Mouse (Mus musculus) gastrocnemius, adult 18-20 months (tissue): Measurements from ENCODE around the gene Tldc2. TPM values are rescaled to one million over a fixed set of nuclear protein-coding genes. Genes with fewer than 3 reads are reported as not detected.

Experiments
- DNase-seq: peaks from one replicate; pipeline ENCODE4 v3.0.0; 2021; ENCODE audit warnings: low spot score
- long read RNA-seq, 2 experiments: library from polyadenylated mRNA; stranded (forward); transcript quantifications; one replicate each; pipeline ENCODE4 v2.0.0; 2021
- total RNA-seq, 2 experiments: library from RNA; stranded (reverse); gene quantifications; 2 replicates each; pipeline ENCODE4 v1.2.3; 2021

Gene Tldc2
- not detected for total RNA-seq
- long read RNA-seq, experiment 1: 0 reads
- long read RNA-seq, experiment 2: 0 reads

DNA sequence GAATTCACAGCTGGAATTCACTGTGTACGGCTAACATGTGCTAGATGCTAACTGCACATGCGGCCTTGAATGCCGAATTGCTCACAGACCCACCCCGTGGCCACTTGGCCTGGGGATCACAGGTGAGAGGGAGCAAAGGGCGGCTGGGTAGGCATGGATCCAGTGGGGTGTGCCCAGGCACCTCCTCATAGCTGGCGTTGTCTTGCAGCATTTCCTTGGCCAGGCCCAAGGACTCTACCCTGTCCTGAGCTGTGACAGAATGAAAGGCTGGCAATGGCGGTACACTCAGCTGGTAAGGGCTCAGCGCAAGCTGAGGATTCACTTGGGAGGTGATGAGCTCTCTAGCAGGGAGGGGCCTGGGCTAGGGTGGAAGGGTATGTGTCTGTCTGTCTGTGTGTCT is at the start of gene Tldc2:
Tldc2 (plus strand) TSS at position 260 of the 400 bp plus-strand sequence.
- DNase-seq: no peak

DNA sequence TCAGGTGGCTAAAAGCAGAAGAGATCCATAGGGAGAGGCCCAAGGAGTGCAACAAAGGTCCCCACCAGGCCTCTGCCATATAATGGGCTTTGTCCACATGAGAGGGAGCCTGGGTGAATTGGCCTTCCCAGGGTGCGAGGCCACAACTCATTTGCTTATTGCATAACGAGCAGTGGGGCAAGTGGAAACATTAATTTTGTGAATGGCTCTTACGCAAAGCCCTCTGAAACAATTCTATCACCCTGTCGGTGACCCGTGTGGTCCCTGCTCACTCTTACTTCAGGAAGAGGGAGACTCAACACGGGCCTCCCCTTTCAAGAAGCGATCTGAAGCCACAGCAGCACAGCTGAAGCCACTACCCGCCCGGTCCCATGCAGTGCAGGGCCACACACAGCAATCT is 49.6 kb upstream of the Tldc2 start:
- DNase-seq: no peak

DNA sequence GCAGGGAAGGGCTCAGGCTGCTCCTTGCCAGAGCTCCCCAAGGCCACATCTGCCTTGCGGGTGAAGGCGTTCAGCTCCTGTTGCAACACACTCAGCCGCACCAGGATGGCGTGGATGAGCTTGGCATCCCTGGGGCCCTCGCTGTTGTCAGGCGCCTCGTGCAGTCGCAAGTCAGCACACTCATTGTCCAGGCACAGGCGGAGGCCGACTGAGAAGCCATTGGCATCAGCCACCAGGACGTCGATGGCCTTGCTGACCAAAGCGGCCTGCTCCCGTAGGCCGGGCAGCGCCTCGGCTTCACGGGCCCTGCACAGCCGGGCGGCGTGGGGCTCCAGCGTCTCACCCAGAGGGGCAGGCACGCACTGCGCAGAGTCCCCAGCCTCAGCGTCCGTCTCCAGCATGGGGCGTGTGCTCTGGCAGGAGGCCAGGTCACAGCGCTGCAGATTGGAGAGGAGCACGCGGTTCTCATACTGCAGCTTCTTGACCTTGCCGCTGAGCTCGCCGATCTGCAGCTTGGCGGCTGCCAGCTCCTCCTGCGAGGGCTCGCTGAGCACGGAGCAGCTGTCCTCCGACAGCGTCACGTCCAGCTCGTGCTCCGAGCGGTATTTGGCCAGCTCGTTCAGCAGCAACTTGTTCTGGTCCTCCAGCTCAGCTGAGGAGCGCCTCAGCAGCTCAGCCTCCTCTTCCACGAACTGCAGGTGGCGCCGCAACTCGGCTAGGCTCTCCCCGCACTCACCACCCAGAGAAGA is 46.8 kb upstream of the Tldc2 start:
- no peak for DNase-seq

DNA sequence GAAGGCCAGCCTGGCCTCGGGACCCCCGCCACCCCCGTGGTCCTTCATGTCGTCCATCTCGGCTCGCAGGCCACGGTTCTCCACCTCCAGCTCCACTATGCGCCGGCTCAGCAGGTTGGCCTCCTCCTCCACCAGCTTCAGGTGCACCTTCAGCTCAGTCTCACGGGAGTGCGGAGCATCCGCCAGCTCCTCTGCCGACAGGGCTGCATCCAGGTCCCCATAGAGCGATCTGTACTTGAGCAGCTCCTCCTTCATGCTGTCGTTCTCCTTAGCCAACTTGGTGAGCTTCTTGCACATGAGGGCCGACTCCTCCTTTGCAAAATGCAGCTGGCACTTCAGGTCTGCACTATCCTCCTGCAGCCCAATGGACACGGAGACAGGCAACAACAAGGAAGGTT is 46.2 kb upstream of the Tldc2 start:
- DNase-seq: no peak

DNA sequence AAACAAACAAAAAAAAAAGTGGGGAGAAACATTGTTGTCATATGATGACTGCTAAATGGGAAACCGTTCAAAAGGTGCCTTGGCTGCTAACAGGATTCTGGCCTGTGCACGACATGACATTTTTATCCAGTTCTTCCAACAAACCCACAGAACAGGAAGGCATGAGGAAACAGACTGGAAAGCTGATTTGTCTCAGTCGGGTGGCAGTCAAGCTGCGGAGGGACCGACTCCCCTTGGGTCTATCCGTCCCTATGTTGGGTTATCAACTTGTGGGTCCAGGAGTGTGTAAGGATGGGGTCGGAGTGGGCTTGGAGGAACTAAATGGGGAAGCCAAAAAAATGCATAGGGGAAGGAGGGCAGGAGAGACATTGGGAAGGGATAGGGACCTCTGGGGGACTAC is 45.4 kb upstream of the Tldc2 start:
- DNase-seq: no peak

DNA sequence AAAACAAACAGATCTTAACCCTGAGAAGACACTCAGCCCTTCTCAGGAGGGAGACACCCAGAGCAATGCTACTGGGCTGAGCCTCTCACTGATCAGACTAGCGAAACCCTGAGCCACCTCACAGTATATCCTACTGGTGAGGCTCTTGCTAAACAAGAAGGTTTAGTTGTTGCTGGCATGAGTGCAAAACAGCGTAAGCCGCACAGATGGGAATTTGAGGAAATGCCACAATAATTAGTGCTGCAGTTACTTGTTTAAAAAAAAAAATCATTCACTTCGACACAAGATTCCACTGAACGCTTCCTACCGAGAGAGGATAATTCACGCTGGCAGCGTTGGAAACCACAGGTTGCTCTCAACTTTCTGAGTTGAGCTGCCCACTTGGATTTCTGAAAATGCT is 43.3 kb upstream of the Tldc2 start:
- DNase-seq: no peak

DNA sequence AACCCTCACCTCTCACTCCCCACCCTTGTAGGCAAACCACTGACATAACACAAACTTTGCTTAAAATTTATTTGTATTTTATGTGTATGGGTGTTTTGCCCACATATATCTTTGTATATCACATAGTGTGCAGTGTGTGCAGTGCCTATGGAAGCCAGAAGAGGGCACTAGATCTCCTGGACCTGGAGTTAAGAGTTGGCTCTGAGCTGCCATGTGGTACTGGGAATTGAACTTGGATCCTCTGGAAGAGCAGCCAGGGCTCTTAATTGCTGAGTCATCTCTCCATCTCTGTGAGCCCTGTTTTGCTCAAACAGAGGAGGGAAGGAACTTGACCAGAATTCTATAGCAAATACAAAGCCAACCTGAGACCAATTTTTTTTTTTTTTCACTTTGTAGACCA is 42.9 kb upstream of the Tldc2 start:
- no peak for DNase-seq

DNA sequence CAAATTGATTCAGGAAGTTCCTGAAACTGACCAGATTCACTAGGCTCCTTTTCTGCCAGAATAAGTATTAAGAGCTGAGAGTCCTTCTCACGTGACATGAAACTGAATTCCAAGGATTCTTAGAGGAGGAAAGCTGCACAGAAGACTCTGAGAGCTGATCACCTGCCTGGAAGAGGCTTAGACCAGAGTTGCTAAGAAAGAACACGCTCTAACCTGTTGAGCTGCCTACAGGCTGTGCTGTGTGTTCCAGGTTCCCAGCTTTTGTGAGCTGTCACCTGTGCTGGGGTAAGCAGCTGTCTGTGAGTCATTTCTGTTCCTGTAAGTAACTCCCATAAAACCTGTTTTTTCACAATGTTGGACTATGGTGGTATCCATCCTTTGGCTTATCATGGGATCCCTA is 40.9 kb upstream of the Tldc2 start:
- DNase-seq: no peak

DNA sequence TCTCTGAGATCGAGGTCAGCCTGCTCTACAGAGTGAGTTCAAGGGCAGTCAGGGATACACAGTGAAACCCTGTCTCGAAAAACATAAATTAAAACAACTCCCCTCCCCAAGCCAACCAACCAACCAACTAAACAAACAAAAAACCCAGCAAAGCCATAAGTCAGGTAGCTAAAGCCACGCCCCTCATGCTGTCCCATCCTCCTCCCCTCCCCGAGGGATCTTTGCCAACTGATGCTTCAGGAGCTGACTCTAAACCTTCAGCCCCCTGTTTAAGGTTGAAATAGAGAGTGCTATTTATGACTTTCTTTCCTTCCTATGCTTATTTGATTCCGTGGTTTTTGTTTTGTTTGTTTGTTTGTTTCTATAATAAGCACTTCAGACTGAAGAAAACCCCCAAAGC is 39.9 kb upstream of the Tldc2 start:
- DNase-seq: no peak

DNA sequence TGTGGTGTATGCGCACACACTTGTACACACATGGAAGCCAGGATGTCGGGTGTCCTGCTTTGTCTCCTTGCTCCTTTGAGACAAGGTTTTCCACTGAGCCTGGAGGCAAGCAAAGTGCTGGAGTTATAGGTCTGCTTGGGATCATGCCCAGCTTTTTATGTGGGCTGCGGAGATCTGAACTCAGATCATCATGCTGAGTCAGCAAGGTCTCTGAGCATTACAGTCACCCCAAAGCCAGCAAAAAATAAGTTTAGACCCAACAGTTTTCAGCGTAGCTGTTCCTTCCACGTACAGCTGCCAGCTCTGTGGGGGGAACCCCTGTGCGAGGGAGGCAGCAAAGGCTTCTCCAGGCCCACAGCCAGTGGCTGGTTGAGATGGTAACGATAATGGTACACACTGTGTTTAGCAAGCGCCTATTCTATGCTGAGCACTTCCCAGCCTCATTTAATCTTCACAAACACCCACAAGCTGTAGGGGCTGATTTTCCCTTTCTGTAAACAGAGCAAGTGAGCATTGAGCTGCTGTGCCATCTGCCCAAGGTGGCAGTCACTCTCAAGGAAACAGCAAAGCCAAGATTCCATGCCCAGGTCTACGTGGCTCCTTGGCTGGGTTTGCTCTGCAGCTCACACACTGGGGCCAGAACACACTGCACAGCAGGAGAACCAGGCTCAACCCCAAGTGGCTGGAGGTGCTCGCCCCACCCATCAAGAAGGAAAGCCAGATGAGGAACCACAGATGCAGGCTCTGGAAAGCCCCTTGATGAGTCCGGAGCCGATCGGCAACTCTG is 38.3 kb upstream of the Tldc2 start:
- DNase-seq: no peak

DNA sequence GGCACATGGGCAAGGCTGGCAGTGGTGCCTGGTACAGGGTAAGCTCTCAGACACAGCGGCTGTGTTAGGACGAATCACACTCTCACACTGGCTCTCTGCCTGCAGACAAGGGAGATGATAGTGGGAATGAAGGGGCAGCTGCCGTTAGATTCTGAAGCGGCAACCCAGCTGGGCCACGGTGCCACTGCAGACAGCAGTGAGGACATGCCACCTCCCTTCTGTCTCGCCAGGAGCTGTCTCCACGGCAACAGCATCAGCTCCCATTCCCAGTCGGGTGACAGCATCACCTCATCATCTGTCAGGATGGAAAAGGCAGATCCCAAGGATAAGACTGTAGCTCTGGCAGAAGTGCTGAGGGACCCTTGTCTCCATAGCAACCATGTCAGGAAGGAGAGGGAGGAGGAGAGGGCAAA is 37.0 kb upstream of the Tldc2 start:
- no peak for DNase-seq

DNA sequence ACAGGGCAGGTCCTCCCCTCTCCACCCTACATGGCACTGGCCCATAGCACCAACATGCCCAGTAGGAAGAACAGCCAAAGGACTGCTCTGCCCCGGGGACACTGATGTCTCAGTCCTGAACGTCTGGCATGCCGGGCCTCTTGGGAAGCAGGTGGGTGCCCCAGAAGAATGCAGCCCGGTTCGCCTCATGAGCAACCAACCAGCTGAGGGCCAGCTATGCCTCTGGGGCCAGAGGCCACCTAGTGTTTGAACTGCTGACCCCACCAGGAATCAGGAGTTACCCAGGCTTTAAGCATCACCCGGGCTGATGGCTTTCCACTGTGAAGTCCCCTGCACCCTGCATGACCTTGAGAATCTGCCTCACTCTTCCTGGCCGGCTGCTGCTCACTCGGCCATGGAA is 34.4 kb upstream of the Tldc2 start:
- no peak for DNase-seq

DNA sequence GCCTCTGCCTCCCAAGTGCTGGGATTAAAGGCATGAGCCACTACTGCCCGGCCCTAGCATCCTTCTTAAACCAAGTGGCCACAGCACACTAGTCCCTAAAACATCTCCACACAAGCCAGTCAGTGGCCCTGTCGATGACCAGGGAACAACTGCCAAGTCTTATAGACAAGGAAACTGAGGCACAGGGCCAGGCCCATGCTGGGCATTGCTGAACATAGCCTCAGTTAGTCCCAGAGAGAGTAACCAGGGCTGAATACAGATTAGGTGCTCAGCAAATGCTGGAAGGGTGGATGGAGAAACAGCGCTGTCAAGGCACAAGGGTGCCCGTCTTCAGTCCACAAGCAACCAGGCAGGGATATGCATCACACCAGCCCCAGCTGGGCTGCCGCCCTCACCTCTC is 33.7 kb upstream of the Tldc2 start:
- no peak for DNase-seq

DNA sequence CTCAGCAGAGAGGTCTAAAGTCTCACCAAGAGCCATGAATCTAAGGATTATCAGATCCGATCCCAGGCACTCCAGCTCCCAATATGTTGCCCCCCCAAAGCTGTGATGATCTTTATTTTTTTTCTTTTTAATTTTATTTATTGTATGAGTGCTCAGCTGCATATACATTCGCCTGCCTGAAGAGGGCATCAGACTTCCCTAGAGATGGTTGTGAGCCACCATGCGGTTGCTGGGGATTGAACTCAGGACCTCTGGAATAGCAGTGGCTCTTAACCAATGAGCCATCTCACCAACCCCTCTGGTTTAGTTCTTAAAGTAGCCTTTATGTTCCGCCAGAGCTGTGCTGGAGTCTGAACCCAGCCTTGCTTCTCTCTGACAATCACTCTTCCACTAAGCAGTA is 33.1 kb upstream of the Tldc2 start:
- no peak for DNase-seq

DNA sequence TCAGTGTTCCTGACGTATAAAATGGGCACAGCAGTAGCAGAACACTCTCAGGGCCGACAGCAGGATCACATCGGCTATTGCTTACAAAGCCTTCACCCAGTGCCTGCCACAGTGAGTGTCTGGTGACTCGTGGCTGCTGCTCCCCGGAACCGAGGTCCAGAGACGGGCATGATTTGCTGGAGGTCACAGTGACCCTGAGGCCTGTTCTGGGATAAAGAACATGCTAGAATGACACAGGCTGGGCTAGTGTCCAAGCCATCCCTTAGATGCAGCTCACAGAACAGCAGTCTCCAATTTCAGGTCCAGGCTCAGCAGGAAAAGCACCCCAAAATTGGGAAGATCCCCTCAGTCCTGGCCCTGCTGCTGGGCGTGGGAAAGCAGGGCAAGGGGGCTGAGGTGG is 32.6 kb upstream of the Tldc2 start:
- no peak for DNase-seq

DNA sequence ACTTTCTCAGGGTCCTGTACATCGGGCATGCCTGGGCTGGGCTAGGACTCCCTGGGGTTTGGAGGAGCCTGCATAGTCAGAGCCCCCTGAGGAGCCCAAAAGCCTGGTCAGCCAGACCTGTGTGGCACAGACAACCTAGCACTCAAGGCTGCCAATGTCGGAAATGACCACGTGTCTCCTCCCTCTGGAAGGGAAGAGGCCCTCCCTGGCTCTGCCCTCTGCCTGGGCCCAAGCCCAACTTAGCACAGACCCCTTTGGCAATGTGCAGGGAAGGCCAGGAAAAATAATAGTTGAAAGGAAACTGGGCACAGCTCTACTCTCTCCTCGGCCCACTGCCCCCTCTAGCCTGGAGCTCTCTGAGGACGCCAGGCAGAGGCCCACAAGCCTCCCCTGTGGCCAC is 32.0 kb upstream of the Tldc2 start:
- DNase-seq: no peak

DNA sequence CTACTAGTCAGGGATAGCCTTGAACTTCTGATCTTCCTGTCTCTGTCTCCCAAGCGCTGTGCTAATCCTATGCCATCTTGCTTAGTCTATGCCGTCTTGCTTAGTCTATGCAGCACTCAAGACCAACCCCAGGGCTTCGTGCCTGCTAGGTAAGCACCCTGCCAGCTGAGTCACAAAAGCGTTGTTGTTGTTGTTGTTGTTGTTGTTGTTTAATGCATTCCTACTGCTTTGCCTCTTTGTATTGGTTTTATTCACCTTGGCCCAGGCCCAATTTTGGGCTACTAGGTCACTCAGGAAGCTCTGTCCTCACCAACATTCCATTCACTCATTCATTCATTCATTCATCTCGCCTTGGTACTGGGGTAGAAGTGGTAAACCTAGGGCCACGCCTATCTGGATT is 31.1 kb upstream of the Tldc2 start:
- DNase-seq: no peak

DNA sequence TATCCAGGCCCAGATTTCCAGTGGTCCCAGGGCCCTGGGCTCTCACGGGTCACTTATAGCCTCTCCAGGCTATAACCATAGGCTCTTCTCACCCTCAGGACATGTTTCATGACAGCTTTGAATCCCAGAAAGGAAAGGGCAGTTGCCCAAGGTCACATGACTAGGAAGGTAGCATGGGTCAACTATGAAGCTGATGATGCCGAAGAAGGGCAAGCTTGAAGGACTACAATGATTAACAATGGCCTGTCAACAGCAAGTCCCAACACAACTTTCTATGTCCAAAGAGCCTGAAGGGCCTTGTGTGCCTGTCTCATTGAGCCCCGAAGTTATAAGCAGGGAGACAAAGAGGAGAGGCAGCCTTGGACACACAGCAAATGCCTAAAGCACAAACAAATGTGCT is 29.7 kb upstream of the Tldc2 start:
- DNase-seq: no peak

DNA sequence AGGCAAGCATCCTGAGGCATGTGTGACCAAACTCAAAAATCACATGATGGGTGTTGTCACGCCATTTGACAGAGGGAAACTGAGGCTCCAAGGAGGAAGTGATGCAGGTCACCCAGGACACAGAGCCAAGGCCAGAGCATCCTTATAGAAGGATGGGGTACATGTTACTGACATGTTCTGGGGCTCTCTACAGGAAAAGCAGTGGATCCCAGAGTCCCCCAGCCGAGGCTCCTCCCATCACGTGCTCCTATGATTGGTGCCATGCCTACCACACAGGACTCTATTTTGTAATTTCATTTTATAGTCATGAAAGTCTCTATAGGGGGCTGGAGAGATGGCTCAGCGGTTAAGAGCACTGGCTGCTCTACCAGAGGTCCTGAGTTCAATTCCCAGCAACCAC is 29.1 kb upstream of the Tldc2 start:
- DNase-seq: no peak

DNA sequence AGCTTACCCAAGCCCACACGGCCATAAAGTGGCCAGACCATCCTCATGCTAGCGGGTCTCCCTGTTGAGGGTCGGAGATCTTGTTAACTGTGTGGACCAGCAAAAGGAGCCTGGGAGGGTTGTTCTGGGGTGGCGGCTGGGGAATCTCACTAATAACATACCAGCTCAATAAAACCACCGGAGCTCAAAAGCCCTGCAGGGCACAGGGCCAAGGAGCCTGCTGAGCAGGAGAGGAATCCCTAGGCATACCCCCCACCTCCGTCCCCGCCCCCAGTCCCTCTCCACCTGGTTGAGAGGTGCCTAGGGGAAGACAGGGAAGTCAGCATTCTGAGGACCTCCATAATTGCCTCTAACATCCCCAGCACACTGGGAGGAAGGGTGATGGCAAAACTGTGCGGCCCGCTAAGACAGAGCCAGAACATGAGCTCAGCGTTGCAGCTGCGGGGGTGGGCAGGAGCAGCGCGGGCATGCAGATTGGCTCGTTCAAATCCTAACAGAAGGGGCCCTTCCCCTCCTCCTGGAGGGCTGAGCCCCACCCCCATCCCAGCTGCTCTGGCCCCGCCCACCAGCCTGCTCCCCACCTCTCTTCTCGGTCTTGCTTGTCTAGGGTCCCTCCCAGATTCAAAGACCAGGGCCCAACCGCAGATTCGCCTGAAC is 28.4 kb upstream of the Tldc2 start:
- no peak for DNase-seq

DNA sequence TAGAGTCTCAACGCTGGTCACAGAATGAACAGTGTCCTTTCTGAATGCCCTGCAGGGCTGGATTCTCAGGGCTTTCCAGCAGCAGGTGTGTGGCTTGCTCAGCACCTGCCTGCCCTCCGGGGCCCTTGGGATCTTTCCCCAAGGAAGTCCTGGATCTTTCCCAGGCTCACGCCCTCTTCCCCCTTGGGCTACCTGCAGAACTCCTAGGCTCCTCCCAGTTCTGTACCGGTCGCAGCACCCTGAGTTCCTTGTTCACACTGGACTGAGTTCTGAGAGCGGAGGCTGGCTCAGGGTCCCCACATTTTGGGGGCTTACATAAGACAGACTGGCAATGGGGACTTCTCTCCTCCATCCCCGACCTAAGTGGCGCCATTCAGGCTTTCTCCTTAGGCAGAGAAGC is 27.7 kb upstream of the Tldc2 start:
- DNase-seq: no peak

DNA sequence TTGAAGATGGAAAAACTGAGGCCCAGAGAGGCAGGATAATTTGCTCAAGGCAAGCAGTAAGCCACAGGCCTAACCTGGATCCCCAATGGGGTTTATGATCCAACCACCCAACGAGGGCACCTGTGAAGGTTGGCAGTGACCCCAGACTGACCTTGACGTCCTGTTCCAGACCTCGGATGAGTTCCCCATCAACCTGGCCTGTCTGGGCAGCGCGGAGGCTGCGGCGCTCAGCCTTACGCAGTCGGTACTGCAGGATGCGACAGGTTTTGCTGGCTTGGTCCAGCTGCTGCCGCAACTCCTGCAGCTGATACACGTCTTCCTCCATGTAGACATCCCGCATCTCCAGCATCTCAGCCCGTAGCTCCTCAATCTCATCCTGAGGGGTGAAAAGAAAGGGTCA is 26.8 kb upstream of the Tldc2 start:
- DNase-seq: no peak
